Mouse (Mus musculus): ENCODE measurements around the gene G430095P16Rik. TPM values are rescaled to one million over a fixed set of nuclear protein-coding genes. Genes with fewer than 3 reads are reported as not detected.

Gene G430095P16Rik
- total RNA-seq, 2 experiments from 2014 or later = not detected

- no peak for DNase-seq (ENCODE audit: low spot score in 2 of 2)
Measured at GRCm38 (mm10) chr8:84768343-84769095, 45.7 kb downstream of the G430095P16Rik start.

- no peak for DNase-seq (ENCODE audit: low spot score in 2 of 2)
Measured at GRCm38 (mm10) chr8:84769324-84769723, 46.5 kb downstream of the G430095P16Rik start.

DNA sequence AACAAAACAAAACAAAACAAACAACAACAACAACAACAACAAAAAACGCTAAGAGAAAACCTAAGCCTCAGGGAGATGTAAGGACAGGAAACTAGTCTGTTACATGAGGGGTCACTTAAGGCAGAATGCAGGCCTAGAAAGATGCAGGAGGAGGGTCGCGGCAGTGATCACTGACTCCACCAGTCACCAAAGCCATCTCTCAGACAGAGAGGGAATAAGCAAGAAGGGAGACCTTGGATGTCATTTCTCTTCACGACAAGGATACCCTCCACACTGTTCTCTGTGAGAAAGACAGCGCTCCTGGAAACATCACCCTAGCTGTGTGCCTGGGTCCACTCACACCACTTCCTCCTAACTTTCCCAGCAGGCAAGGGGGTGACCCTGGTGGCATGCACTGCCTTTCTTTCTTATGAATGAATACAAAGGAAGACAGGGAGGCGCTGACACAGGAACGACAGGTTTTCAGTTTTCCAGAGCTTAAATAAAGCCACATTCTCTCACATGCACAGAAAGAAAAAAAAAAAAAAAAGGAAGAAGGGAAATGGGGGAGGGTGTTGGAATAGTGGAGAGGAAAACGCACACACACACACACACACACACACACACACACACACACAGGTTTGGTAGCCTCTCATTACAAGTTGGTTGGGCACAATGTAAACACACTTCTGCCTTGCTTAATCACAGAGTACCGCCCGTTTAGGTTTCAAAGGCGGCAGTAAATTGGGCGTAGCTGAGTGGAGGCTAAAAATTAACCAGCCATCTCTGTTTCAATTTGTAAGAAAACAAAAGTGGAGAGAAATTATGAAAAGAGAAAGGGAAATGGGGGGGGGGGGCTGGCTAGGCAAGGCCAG is 47.5 kb downstream of the G430095P16Rik start:
- DNase-seq (ENCODE audit: low spot score in 2 of 2) = no peak

DNA sequence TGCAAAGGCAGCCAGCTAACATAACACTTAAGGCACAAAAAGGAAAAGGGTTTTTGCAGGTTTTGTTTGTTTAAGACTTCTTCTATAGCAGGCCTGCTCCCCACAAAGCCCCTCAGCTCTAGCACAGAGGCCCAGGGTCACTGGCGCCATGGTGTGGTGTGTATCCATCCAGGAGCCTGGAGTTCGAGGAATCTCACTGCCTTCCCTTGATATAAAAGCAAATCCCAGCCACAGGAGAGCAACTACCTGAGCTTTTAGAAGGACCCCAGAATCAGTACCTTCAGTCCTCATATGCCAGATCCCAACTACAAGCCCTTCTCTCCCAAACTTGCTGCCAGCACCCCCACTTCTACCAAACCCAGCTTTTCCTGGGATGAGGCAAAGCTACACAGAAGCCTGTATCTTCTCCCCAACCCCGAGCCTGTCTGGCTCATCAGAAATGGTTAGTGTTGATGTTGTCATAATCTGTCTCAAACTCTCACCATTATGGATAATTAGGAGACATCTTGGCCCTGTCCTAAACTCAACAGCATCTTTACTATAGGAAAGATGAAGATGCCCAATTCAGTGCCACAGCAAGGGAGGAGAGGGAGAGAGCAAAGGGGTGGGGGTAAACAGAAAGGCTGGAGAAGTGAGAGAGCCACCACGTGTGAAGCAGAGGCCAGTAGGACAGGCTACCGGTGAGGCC is 48.3 kb downstream of the G430095P16Rik start:
- no peak for DNase-seq (ENCODE audit: low spot score in 2 of 2)

GRCm38 (mm10) chr8:84771941-84772378 is 49.2 kb downstream of the G430095P16Rik start:
- DNase-seq (ENCODE audit: low spot score in 2 of 2) = peak in 1 of 2 experiments; percentile 64

- no peak for DNase-seq (ENCODE audit: low spot score in 2 of 2)
Measured at GRCm38 (mm10) chr8:84772628-84773027, 49.8 kb downstream of the G430095P16Rik start.

DNA sequence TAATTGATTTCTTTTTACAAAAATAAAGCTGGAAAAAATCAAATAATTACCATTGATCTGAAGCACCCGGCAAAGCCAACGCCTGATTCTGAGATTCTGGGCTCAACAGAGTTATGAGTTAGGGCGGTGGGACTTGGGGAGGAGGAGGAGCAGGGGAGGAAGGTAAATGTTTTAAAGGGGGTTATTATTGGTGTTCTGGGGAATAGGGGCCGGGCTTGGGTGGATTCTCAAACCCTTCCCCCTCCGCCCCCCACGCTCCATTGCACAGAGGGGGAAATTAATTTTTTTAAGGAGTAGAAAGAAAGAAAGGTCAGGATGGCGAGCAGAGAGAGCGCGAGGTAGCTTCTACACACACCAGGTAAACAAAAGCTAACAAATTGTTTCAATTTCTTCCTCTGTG is 50.5 kb downstream of the G430095P16Rik start:
- no peak for DNase-seq (ENCODE audit: low spot score in 2 of 2)

DNA sequence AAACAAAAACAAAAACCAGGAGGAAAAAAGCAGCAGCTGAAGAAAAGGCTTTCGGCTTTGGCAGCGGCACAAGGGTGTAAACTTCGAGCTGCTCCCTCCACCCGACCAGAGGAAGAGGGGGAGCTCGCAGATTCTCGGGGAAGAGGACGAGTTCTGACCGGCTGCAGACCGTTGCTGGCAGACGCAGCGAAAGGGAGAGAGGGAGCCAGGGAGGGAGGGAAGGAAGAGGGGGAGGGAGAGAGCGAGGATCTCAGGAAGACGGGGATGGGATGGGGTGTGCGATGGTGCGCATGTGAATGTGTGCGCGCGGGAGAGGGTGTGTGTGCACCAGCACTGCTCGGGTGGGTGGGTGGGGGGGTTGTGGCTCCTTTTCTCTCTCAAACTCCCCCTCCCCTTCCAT is 51.0 kb downstream of the G430095P16Rik start:
- peak; percentile 74 to 85 for DNase-seq (ENCODE audit: low spot score in 2 of 2)

- no peak for DNase-seq (ENCODE audit: low spot score in 2 of 2)
Measured at GRCm38 (mm10) chr8:84774473-84774911, 51.7 kb downstream of the G430095P16Rik start.

- DNase-seq (ENCODE audit: low spot score in 2 of 2) = peak in 1 of 2 experiments; percentile 77
Measured at GRCm38 (mm10) chr8:84775105-84775591, 52.3 kb downstream of the G430095P16Rik start.

- DNase-seq (ENCODE audit: low spot score in 2 of 2) = no peak
Measured at GRCm38 (mm10) chr8:84775621-84776113, 52.9 kb downstream of the G430095P16Rik start.

Other genes starting within 250 kb of the G430095P16Rik start
- 10 to 100 TPM; 15.5 to 19.9 TPM for gene Ier2, start 60.2 kb upstream of the G430095P16Rik start, total RNA-seq (2021)
- gene Trmt1, start 36.7 kb upstream of the G430095P16Rik start, total RNA-seq (2021) = 100 to 1,000 TPM in 1 of 2 experiments, 10 to 100 TPM in 1; 99.1 to 101 TPM
- 10 to 100 TPM; 93.7 to 99.0 TPM for gene Nacc1, start 35.1 kb upstream of the G430095P16Rik start, total RNA-seq (2021)
- 1 to 10 TPM; 2.6 TPM for gene Lyl1, start 21.6 kb upstream of the G430095P16Rik start, total RNA-seq (2021)
- 100 to 1,000 TPM; 291 to 300 TPM for gene Nfix, start 77.3 kb downstream of the G430095P16Rik start, total RNA-seq (2021)
- 10 to 100 TPM; 10.2 to 10.8 TPM for gene Dand5, start 99.8 kb downstream of the G430095P16Rik start, total RNA-seq (2021)
- 10 to 100 TPM; 26.6 to 28.5 TPM for gene Gadd45gip1, start 108.5 kb downstream of the G430095P16Rik start, total RNA-seq (2021)
- 10 to 100 TPM; 78.9 to 79.8 TPM for gene Rad23a, start 117.7 kb downstream of the G430095P16Rik start, total RNA-seq (2021)
- gene Calr, start 123.9 kb downstream of the G430095P16Rik start, total RNA-seq (2021) = 100 to 1,000 TPM; 456 to 475 TPM
- gene Farsa, start 134.0 kb downstream of the G430095P16Rik start, total RNA-seq (2021) = 10 to 100 TPM; 45.8 to 48.2 TPM
- 1 to 10 TPM; 6.7 to 8.4 TPM for gene Syce2, start 149.1 kb downstream of the G430095P16Rik start, total RNA-seq (2021)
- 10 to 100 TPM; 34.8 to 39.1 TPM for gene Gcdh, start 170.9 kb downstream of the G430095P16Rik start, total RNA-seq (2021)
- gene Klf1, start 178.9 kb downstream of the G430095P16Rik start, total RNA-seq (2021) = under 1 TPM in 1 of 2 experiments, not detected in 1; 0.28 TPM
- 1 to 10 TPM; 3.2 to 3.7 TPM for gene Dnase2a, start 185.6 kb downstream of the G430095P16Rik start, total RNA-seq (2021)
- gene Mast1, start 214.4 kb downstream of the G430095P16Rik start, total RNA-seq (2021) = 10 to 100 TPM; 75.6 to 83.6 TPM
- 1 to 10 TPM in 1 of 2 experiments, under 1 TPM in 1; 0.91 to 1.3 TPM for gene Rtbdn, start 224.0 kb downstream of the G430095P16Rik start, total RNA-seq (2021)
- not detected for gene Gm49661, start 246.4 kb downstream of the G430095P16Rik start, total RNA-seq (2021)
- 100 to 1,000 TPM; 338 to 344 TPM for gene Prdx2, start 246.6 kb downstream of the G430095P16Rik start, total RNA-seq (2021)
- gene Rnaseh2a, start 246.8 kb downstream of the G430095P16Rik start, total RNA-seq (2021) = 10 to 100 TPM; 45.8 to 59.8 TPM

Data from left cerebral cortex, adult 18-20 months (tissue).